Mouse (Mus musculus) kidney, embryonic 14.5 days (tissue): ENCODE measurements around the gene Alkbh6. TPM values are rescaled to one million over a fixed set of nuclear protein-coding genes. Genes with fewer than 3 reads are reported as not detected.
A peak's percentile ranks its signal among the peaks of the same experiment; 100 is the strongest.

Experiments
- ATAC-seq: fragments of 200-750 bp; cut with Nextera tagmentation; 2 replicates; pipeline ENCODE4 v1.8.0; 2017; ENCODE audit warnings: moderate number of reproducible peaks, mild to moderate bottlenecking, moderate TSS enrichment, moderate library complexity; ENCODE audit not compliant: low FRiP score, low TSS enrichment
- H3K27ac ChIP-seq: fragments of 300-500 bp; sonication (generic); 2 replicates; pipeline ENCODE4 v1.5.1; 2014; ENCODE audit warnings: low read depth, mild to moderate bottlenecking, low read length, moderate library complexity, mixed read lengths
- H3K27me3 ChIP-seq: fragments of 300-500 bp; sonication (generic); 2 replicates; pipeline ENCODE4 v1.6.1; 2014; ENCODE audit warnings: mild to moderate bottlenecking, low read length; ENCODE audit not compliant: control insufficient read depth, insufficient read depth
- H3K36me3 ChIP-seq: fragments of 300-500 bp; sonication (generic); 2 replicates; pipeline ENCODE4 v1.6.1; 2014; ENCODE audit warnings: low read length, mixed read lengths; ENCODE audit not compliant: control insufficient read depth, insufficient read depth
- H3K4me1 ChIP-seq: fragments of 300-500 bp; sonication (generic); 2 replicates; pipeline ENCODE4 v1.6.1; 2014; ENCODE audit warnings: low read length, mixed read lengths; ENCODE audit not compliant: control insufficient read depth, insufficient read depth
- H3K4me2 ChIP-seq: fragments of 300-500 bp; sonication (generic); replicated peaks from 2 replicates; pipeline ENCODE4 v1.6.1; 2014; ENCODE audit warnings: low read depth, mild to moderate bottlenecking, low read length
- H3K4me3 ChIP-seq: fragments of 300-500 bp; sonication (generic); 2 replicates; pipeline ENCODE4 v1.5.1; 2014; ENCODE audit warnings: mild to moderate bottlenecking, low read length
- H3K9ac ChIP-seq: fragments of 300-500 bp; sonication (generic); 2 replicates; pipeline ENCODE4 v1.6.1; 2014; ENCODE audit warnings: low read depth, mild to moderate bottlenecking, low read length, moderate library complexity
- H3K9me3 ChIP-seq: fragments of 300-500 bp; sonication (generic); 2 replicates; pipeline ENCODE4 v1.6.1; 2016; ENCODE audit warnings: low read length; ENCODE audit not compliant: control insufficient read depth
- WGBS: fragments of 180-500 bp; shearing (Covaris S2); extraction: QIAGEN DNeasy Blood & Tissue Kit; methylation state at CpG from one replicate; pipeline ENCODE4 v1.1.7; 2014; 5-methylcytosine and 5-hydroxymethylcytosine counted together
- polyA plus RNA-seq: library from polyadenylated mRNA; unstranded; fragments of >200 nt; fragmentation: Nextera tagmentation; extraction: Ambion mirVana; gene quantifications from 2 replicates; pipeline ENCODE4 v1.2.1, GENCODE M21; 2014

Alkbh6 gene
- polyA plus RNA-seq, 1 experiment from 2014 or later: 85.5 TPM

- peak overlapping the region; percentile 79 for H3K4me2 ChIP-seq
- H3K4me1 ChIP-seq: peaks cover 16% of the 10 kb centered on the region
- H3K4me3 ChIP-seq: peak overlapping the region; percentile 82
- H3K36me3 ChIP-seq: no peaks in the 10 kb centered on the region
- under 1% methylated on average over 20 of the region's 20 CpGs for WGBS
- H3K27ac ChIP-seq: peak overlapping the region; percentile 84
- peak; percentile 98 for ATAC-seq
- no peaks in the 10 kb centered on the region for H3K27me3 ChIP-seq
- peaks cover 3% of the 10 kb centered on the region; the same call in 1 of the 2 replicates for H3K9me3 ChIP-seq
- peak overlapping the region; percentile 78 for H3K9ac ChIP-seq
Observed at GRCm38 (mm10) chr7:30322285-30322667, 13.8 kb downstream of the Alkbh6 start.

- H3K4me3 ChIP-seq: peak overlapping the region; percentile 82
Observed at GRCm38 (mm10) chr7:30322865-30323264, 14.3 kb downstream of the Alkbh6 start.

GRCm38 (mm10) chr7:30323795-30324194 lies 15.3 kb downstream of the Alkbh6 start, which contains the start of gene Sdhaf1:
Gene Sdhaf1 (minus strand): TSS chr7:30323895.
- ATAC-seq: no peak
- Histone ChIP-seq H3K27me3 (no peaks in the 10 kb centered on the region), H3K27ac (peak within 1 kb of the TSS; percentile 81), H3K4me3 (peak within 1 kb of the TSS; percentile 82), H3K9ac (peak within 1 kb of the TSS; percentile 43; the same call in 1 of the 2 replicates), H3K4me2 (peak within 1 kb of the TSS; percentile 48), H3K9me3 (peaks cover 3% of the 10 kb centered on the region; the same call in 1 of the 2 replicates), H3K4me1 (peaks cover 19% of the 10 kb centered on the region), H3K36me3 (no peaks in the 10 kb centered on the region)
- 78% methylated on average over 3 of the region's 3 CpGs for WGBS

More at GRCm38 (mm10) chr7:30322865-30323264, 14.3 kb downstream of the Alkbh6 start:
- Histone ChIP-seq H3K27me3 (no peaks in the 10 kb centered on the region), H3K9ac (peak overlapping the region; percentile 43; the same call in 1 of the 2 replicates), H3K27ac (peak overlapping the region; percentile 81), H3K36me3 (no peaks in the 10 kb centered on the region), H3K4me1 (peaks cover 19% of the 10 kb centered on the region), H3K9me3 (peaks cover 3% of the 10 kb centered on the region; the same call in 1 of the 2 replicates), H3K4me2 (peak overlapping the region; percentile 48)
- WGBS: 40% methylated on average over 6 of the region's 6 CpGs
- ATAC-seq: no peak

GRCm38 (mm10) chr7:30324300-30324944 lies 15.9 kb downstream of the Alkbh6 start:
- no peak overlapping the region for H3K27ac ChIP-seq
- 89% methylated on average over 5 of the region's 5 CpGs for WGBS
- no peak overlapping the region for H3K4me3 ChIP-seq
- no peak overlapping the region for H3K4me2 ChIP-seq
- no peak for ATAC-seq
- H3K9ac ChIP-seq: no peak overlapping the region
- H3K27me3 ChIP-seq: no peaks in the 10 kb centered on the region
- peaks cover 19% of the 10 kb centered on the region for H3K4me1 ChIP-seq
- H3K9me3 ChIP-seq: peaks cover 3% of the 10 kb centered on the region; the same call in 1 of the 2 replicates
- no peaks in the 10 kb centered on the region for H3K36me3 ChIP-seq

- Histone ChIP-seq H3K36me3 (no peaks in the 10 kb centered on the region), H3K27ac (no peak overlapping the region), H3K27me3 (no peaks in the 10 kb centered on the region), H3K4me1 (peaks cover 19% of the 10 kb centered on the region), H3K4me3 (no peak overlapping the region), H3K9me3 (peaks cover 3% of the 10 kb centered on the region; the same call in 1 of the 2 replicates), H3K9ac (no peak overlapping the region), H3K4me2 (no peak overlapping the region)
- ATAC-seq: no peak
- WGBS: 44% methylated on average over 2 of the region's 2 CpGs
Observed at GRCm38 (mm10) chr7:30325364-30325763, 16.8 kb downstream of the Alkbh6 start.

GRCm38 (mm10) chr7:30326427-30326826 lies 17.9 kb downstream of the Alkbh6 start:
- Histone ChIP-seq H3K27me3 (no peaks in the 10 kb centered on the region), H3K9me3 (peaks cover 3% of the 10 kb centered on the region; the same call in 1 of the 2 replicates), H3K27ac (no peak overlapping the region), H3K4me3 (no peak overlapping the region), H3K4me2 (no peak overlapping the region), H3K9ac (no peak overlapping the region), H3K36me3 (no peaks in the 10 kb centered on the region), H3K4me1 (peaks cover 12% of the 10 kb centered on the region)
- no peak for ATAC-seq

GRCm38 (mm10) chr7:30327140-30327539 lies 18.6 kb downstream of the Alkbh6 start:
- Histone ChIP-seq H3K9ac (no peak overlapping the region), H3K36me3 (no peaks in the 10 kb centered on the region), H3K4me2 (no peak overlapping the region), H3K27ac (0 out of 2 replicates have a peak overlapping the region, but pooled peaks have one; percentile 17), H3K9me3 (peaks cover 3% of the 10 kb centered on the region; the same call in 1 of the 2 replicates), H3K4me3 (no peak overlapping the region), H3K27me3 (no peaks in the 10 kb centered on the region), H3K4me1 (peaks cover 11% of the 10 kb centered on the region; the same call in 1 of the 2 replicates)
- ATAC-seq: peak; percentile 43
- WGBS: 32% methylated on average over 15 of the region's 15 CpGs

GRCm38 (mm10) chr7:30328379-30328778 lies 19.9 kb downstream of the Alkbh6 start:
- Histone ChIP-seq H3K9ac (no peak overlapping the region), H3K27me3 (no peaks in the 10 kb centered on the region), H3K4me2 (no peak overlapping the region), H3K27ac (no peak overlapping the region), H3K9me3 (peaks cover 3% of the 10 kb centered on the region; the same call in 1 of the 2 replicates), H3K36me3 (no peaks in the 10 kb centered on the region), H3K4me1 (peaks cover 6% of the 10 kb centered on the region; the same call in 1 of the 2 replicates), H3K4me3 (no peak overlapping the region)
- WGBS: 35% methylated on average over 10 of the region's 10 CpGs
- ATAC-seq: no peak

- Histone ChIP-seq H3K9ac (no peak overlapping the region), H3K9me3 (no peaks in the 10 kb centered on the region), H3K4me3 (no peak overlapping the region), H3K4me1 (peaks cover 6% of the 10 kb centered on the region; the same call in 1 of the 2 replicates), H3K27me3 (peaks cover 13% of the 10 kb centered on the region; the same call in 1 of the 2 replicates), H3K4me2 (0 out of 2 replicates have a peak overlapping the region, but pooled peaks have one; percentile 25), H3K27ac (no peak overlapping the region), H3K36me3 (no peaks in the 10 kb centered on the region)
- ATAC-seq: peak; percentile 81
- WGBS: 10% methylated on average over 13 of the region's 13 CpGs
Observed at GRCm38 (mm10) chr7:30331887-30332286, 23.4 kb downstream of the Alkbh6 start.
